Mouse (Mus musculus) embryonic facial prominence, embryonic 15.5 days (tissue): ENCODE measurements around the gene Chpf. TPM values are rescaled to one million over a fixed set of nuclear protein-coding genes. Genes with fewer than 3 reads are reported as not detected.

Experiments
- ATAC-seq: fragments of 200-750 bp; cut with Nextera tagmentation; 2 replicates; pipeline ENCODE4 v1.8.0; 2017; ENCODE audit warnings: low read depth, moderate TSS enrichment; ENCODE audit not compliant: insufficient number of reproducible peaks, low FRiP score, low TSS enrichment
- H3K27ac ChIP-seq: fragments of 300-500 bp; sonication (generic); replicated peaks from 2 replicates; pipeline ENCODE4 v1.5.1; 2015; ENCODE audit warnings: mild to moderate bottlenecking, inconsistent platforms
- H3K27me3 ChIP-seq: fragments of 300-500 bp; sonication (generic); 2 replicates; pipeline ENCODE4 v1.6.1; 2015; ENCODE audit warnings: inconsistent platforms
- H3K36me3 ChIP-seq: fragments of 300-500 bp; sonication (generic); 2 replicates; pipeline ENCODE4 v1.6.1; 2015; ENCODE audit warnings: mild to moderate bottlenecking, inconsistent platforms
- H3K4me1 ChIP-seq: fragments of 300-500 bp; sonication (generic); 2 replicates; pipeline ENCODE4 v1.6.1; 2015; ENCODE audit warnings: inconsistent platforms
- H3K4me2 ChIP-seq: fragments of 300-500 bp; sonication (generic); replicated peaks from 2 replicates; pipeline ENCODE4 v1.6.1; 2015; ENCODE audit warnings: mild to moderate bottlenecking, inconsistent platforms
- H3K4me3 ChIP-seq: fragments of 300-500 bp; sonication (generic); replicated peaks from 2 replicates; pipeline ENCODE4 v1.5.1; 2015; ENCODE audit warnings: mild to moderate bottlenecking, inconsistent platforms
- H3K9ac ChIP-seq: fragments of 300-500 bp; sonication (generic); 2 replicates; pipeline ENCODE4 v1.6.1; 2015; ENCODE audit warnings: inconsistent platforms
- H3K9me3 ChIP-seq: fragments of 300-500 bp; sonication (generic); replicated peaks from 2 replicates; pipeline ENCODE4 v1.6.1; 2016; ENCODE audit warnings: inconsistent platforms
- WGBS: fragments of 180-500 bp; shearing (Covaris S2); methylation state at CpG from one replicate; pipeline ENCODE4 v1.1.7; 2015; 5-methylcytosine and 5-hydroxymethylcytosine counted together
- polyA plus RNA-seq: library from polyadenylated mRNA; unstranded; fragments of >200 nt; fragmentation: Nextera tagmentation; extraction: Ambion mirVana; gene quantifications from 2 replicates; pipeline ENCODE4 v1.2.1, GENCODE M21; 2015

The Chpf gene
- polyA plus RNA-seq, 1 experiment from 2014 or later: 51.3 TPM

GRCm38 (mm10) chr1:75477264-75477965 is 1.7 kb downstream of the Chpf start:
- H3K4me2 ChIP-seq: peak overlapping the region; percentile 73
- peaks cover 45% of the 10 kb centered on the region for H3K36me3 ChIP-seq
- ATAC-seq: no peak
- WGBS: 10% methylated on average over 35 of the region's 35 CpGs
- no peak overlapping the region for H3K9ac ChIP-seq
- H3K27ac ChIP-seq: no peak overlapping the region
- peaks cover 35% of the 10 kb centered on the region for H3K4me1 ChIP-seq
- H3K27me3 ChIP-seq: peaks cover 24% of the 10 kb centered on the region
- peak overlapping the region; percentile 79 for H3K4me3 ChIP-seq
- no peaks in the 10 kb centered on the region for H3K9me3 ChIP-seq

GRCm38 (mm10) chr1:75476441-75476840 is 2.7 kb downstream of the Chpf start:
- no peak for ATAC-seq
- peaks cover 15% of the 10 kb centered on the region; the same call in 1 of the 2 replicates for H3K27me3 ChIP-seq
- no peak overlapping the region for H3K9ac ChIP-seq
- H3K36me3 ChIP-seq: peaks cover 46% of the 10 kb centered on the region
- peaks cover 35% of the 10 kb centered on the region for H3K4me1 ChIP-seq
- H3K4me3 ChIP-seq: no peak overlapping the region
- no peaks in the 10 kb centered on the region for H3K9me3 ChIP-seq
- no peak overlapping the region for H3K27ac ChIP-seq
- 92% methylated on average over 11 of the region's 11 CpGs for WGBS
- H3K4me2 ChIP-seq: no peak overlapping the region

GRCm38 (mm10) chr1:75469287-75469825 is 9.8 kb downstream of the Chpf start:
- H3K9ac ChIP-seq: no peak overlapping the region
- H3K4me2 ChIP-seq: no peak overlapping the region
- peaks cover 13% of the 10 kb centered on the region; the same call in 1 of the 2 replicates for H3K27me3 ChIP-seq
- no peak overlapping the region for H3K27ac ChIP-seq
- WGBS: 72% methylated on average over 17 of the region's 17 CpGs
- H3K36me3 ChIP-seq: peaks cover 19% of the 10 kb centered on the region
- no peak for ATAC-seq
- H3K4me1 ChIP-seq: peaks cover 7% of the 10 kb centered on the region; the same call in 1 of the 2 replicates
- H3K4me3 ChIP-seq: no peak overlapping the region
- H3K9me3 ChIP-seq: no peaks in the 10 kb centered on the region

DNA sequence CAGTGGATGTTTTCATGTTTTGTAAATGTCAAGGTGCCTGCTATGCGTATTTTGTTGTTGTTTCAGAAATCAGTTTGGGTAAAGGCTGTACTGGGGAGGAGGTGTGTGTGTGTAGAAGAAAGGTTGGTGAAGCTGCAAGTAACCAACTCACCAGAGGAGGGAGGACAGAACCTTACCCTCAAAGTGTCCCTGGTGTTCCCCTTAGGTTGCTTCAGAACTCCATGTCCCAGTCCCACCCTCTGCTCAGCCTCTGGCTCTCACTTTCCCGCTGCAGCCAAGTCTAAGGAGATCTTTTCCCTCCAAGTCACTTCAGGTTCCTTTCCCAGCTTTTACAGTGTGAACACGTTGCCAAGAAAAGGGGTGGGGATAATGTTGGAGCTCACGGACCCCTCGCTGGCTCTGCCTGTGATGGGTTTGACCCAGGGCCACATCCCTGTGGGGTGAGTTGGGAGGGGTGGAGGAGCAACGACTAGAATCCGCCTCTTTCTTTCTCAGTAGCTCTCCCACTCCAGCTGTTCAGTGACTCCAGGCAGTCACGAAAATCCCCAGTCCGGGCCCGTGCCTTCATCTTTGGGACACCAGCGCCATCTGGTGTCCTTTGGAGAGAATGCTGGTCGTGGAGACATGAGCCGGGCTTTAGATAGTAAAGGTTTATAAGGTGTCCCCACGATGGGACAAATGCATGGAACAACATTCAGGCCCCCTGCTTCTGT is 11.7 kb downstream of the Chpf start:
- Histone ChIP-seq H3K4me3 (no peak overlapping the region), H3K27ac (no peak overlapping the region), H3K4me1 (peaks cover 4% of the 10 kb centered on the region; the same call in 1 of the 2 replicates), H3K4me2 (peak overlapping the region; percentile 31), H3K36me3 (0 out of 2 replicates have a peak, but pooled peaks cover under 1% of the 10 kb centered on the region), H3K9ac (no peak overlapping the region), H3K27me3 (peaks cover 13% of the 10 kb centered on the region; the same call in 1 of the 2 replicates), H3K9me3 (no peaks in the 10 kb centered on the region)
- peak; percentile 82 for ATAC-seq
- WGBS: 7% methylated on average over 14 of the region's 14 CpGs

DNA sequence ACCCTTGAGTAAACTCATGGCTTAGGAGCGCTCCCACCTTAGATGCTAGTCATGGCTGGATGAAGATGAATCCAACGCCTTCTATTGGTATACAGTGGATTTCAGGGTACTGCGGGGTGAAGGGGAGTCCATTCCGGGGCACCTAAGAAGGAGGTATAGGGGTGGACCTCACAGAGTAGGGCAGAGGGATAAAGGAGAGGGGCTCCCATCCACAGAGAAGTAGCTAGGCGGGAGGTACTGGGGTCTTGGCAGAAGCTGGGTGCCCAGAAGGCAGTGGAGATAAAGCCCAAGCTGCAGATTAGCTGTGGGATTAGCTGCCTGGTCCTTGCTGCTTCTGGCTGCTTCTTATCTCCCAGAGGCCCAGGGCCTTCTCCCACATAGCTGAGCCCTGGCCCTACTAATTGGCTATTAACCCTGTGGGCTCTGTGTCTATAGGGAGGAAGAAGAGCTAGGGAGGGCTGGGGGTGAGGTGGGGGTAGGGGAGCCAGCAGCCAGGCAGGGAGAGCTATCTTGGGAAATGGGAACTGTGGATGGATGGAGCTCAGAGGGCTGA is 15.4 kb downstream of the Chpf start:
- Histone ChIP-seq H3K4me2 (no peak overlapping the region), H3K9me3 (no peaks in the 10 kb centered on the region), H3K27me3 (peaks cover 15% of the 10 kb centered on the region; the same call in 1 of the 2 replicates), H3K9ac (no peak overlapping the region), H3K36me3 (no peaks in the 10 kb centered on the region), H3K4me3 (no peak overlapping the region), H3K27ac (no peak overlapping the region), H3K4me1 (peaks cover 11% of the 10 kb centered on the region)
- 65% methylated on average over 5 of the region's 5 CpGs for WGBS
- ATAC-seq: no peak

GRCm38 (mm10) chr1:75462636-75463035 is 16.5 kb downstream of the Chpf start:
- no peak overlapping the region for H3K27ac ChIP-seq
- ATAC-seq: no peak
- H3K36me3 ChIP-seq: no peaks in the 10 kb centered on the region
- H3K4me3 ChIP-seq: no peak overlapping the region
- H3K9ac ChIP-seq: no peak overlapping the region
- WGBS: 70% methylated on average over 1 of the region's 1 CpGs
- peaks cover 24% of the 10 kb centered on the region for H3K27me3 ChIP-seq
- H3K9me3 ChIP-seq: no peaks in the 10 kb centered on the region
- H3K4me2 ChIP-seq: no peak overlapping the region
- peaks cover 21% of the 10 kb centered on the region for H3K4me1 ChIP-seq

DNA sequence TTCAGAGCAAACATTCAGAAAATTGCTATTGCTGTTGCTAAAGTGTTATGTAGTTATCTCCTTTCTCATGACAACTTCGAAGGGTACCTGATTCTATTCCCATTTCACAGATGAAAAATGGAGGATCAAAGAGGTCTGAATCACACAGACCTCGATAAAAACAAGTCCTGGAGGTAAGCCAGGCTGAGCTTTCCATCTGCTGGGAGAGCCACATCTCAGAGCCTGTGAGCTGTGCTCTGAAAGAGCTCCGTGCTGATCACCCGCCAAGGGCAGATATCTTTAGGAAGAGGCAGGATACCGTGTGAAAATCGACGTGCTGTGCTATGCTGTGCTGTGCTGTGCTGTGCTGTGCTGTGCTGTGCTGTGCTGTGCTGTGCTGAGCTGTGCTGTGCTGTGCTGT is 18.8 kb downstream of the Chpf start:
- H3K27me3 ChIP-seq: peaks cover 43% of the 10 kb centered on the region

GRCm38 (mm10) chr1:75458789-75459684 is 20.1 kb downstream of the Chpf start:
- Histone ChIP-seq H3K27ac (0 out of 2 replicates have a peak overlapping the region, but pooled peaks have one; percentile 39), H3K27me3 (peaks cover 48% of the 10 kb centered on the region), H3K36me3 (no peaks in the 10 kb centered on the region), H3K4me1 (peaks cover 34% of the 10 kb centered on the region), H3K4me3 (peak overlapping the region; percentile 35), H3K9me3 (no peaks in the 10 kb centered on the region), H3K4me2 (peak overlapping the region; percentile 55), H3K9ac (no peak overlapping the region)
- WGBS: 17% methylated on average over 23 of the region's 23 CpGs
- no peak for ATAC-seq

More for the DNA sequence above, 18.8 kb downstream of the Chpf start:
- Histone ChIP-seq H3K27ac (no peak overlapping the region), H3K36me3 (no peaks in the 10 kb centered on the region), H3K4me3 (no peak overlapping the region), H3K4me1 (peaks cover 25% of the 10 kb centered on the region), H3K9me3 (no peaks in the 10 kb centered on the region), H3K9ac (no peak overlapping the region), H3K4me2 (no peak overlapping the region)
- ATAC-seq: no peak
- 70% methylated on average over 7 of the region's 7 CpGs for WGBS

DNA sequence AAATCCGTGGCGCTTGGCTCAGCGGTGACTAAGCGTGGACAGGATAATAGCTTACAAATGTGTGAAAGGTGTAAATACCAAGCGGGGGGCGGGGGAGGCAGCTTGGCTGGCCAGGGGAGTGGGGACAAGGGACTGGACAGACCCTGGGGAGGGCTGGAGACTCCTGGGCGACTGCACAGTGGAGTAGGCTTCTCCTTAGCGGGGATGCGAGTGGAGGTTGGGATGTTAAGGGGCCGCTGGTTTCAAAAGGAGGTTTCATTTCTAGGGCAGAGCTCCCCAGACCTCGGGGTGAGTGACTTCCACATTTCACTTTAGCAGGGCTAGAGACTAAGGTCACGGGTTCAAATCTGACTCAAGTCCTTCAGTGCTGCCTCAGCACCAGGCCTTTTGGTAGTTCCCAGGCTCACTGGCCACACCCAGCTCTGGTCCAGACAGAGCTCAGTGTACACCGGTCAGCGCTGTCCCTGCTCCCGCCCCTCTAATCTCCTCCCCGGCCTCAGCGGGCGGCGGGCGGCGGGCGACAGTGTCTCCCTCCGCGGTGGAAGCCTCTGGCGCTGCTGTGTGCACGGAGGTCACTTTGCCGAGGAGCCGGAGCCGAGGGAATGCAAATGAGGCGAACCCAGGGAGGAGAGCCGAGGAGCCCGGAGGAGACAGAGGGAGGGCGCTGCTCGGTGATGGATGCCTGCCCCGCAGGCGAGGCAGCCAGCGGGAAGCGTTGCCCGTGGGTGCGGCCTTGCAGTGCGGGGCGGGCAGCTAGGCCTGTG is 20.9 kb downstream of the Chpf start:
- H3K9ac ChIP-seq: no peak overlapping the region
- H3K27me3 ChIP-seq: peaks cover 48% of the 10 kb centered on the region
- H3K4me3 ChIP-seq: peak overlapping the region; percentile 35
- H3K27ac ChIP-seq: 0 out of 2 replicates have a peak overlapping the region, but pooled peaks have one; percentile 39
- no peak; the same call in 1 of the 2 replicates for ATAC-seq
- peaks cover 34% of the 10 kb centered on the region for H3K4me1 ChIP-seq
- no peaks in the 10 kb centered on the region for H3K36me3 ChIP-seq
- no peaks in the 10 kb centered on the region for H3K9me3 ChIP-seq
- 4% methylated on average over 42 of the region's 42 CpGs for WGBS
- peak overlapping the region; percentile 55 for H3K4me2 ChIP-seq

DNA sequence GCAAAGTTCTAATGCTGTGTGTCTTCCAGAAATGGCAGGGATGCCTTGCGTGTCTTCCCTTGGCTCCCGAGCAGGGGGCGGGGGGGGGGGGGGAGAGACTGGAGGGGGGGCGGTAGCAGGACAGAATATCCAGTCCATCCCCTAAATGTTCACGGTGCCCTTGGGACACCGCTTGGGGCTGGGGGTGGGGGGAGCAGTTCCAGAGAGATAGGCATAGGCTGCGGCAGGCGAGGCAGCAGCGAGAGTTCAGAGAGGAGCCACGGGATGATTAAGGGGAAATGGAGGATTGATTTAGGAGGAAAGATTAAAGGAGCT is 21.4 kb downstream of the Chpf start:
- Histone ChIP-seq H3K9ac (no peak overlapping the region), H3K4me3 (no peak overlapping the region), H3K36me3 (no peaks in the 10 kb centered on the region), H3K9me3 (no peaks in the 10 kb centered on the region), H3K4me1 (peaks cover 34% of the 10 kb centered on the region), H3K27me3 (peaks cover 53% of the 10 kb centered on the region), H3K27ac (no peak overlapping the region), H3K4me2 (peak overlapping the region; percentile 55)
- 3% methylated on average over 8 of the region's 10 CpGs for WGBS
- ATAC-seq: no peak
